Comparison of ENCODE assay signal across 26 mouse cellular contexts in the genomic region with DNA sequence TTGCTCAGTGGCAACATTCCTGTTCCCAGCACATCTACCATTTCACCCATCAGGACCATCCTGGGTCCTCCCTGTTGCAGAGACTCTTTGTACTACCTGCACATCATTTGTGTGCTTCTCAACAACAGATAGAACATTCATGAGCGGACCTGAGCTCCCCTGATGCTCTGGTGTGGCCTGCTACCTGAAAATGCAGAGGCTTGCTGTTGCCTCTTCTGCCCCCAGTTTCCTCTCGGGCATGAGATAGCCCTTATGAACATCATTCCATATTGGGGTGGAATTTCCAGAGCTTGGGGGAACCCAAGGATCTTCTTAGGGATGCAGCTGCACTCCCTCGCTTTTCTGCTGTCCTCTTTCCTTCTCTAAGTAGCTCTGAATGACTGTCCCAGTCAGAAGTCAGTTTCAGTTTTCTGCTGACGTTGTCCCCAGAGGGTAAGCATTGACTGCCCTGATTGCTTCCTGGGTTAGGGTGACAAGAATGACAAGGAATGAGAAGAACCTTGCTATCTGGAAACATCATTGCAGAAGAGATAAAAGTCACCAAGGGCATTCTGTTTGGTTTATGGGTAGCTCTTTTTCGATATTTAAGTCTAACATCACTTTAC.
A peak's percentile ranks its signal among the peaks of the same experiment; 100 is the strongest.
DNase-seq lines count a peak whose midpoint lies in the region; ATAC-seq and TF ChIP-seq lines count a peak whose summit lies in the region.
"Had no signal": no experiment of that assay in that cellular context is flagged by ENCODE, and none has a peak within 500 bp of the region (broad histone marks: within the 10 kb centered on the region; RNA-seq: fewer than 3 reads in every experiment).

No protein-coding gene starts in this region.

- peak; percentile 61 for DNase-seq in heart, adult 11 months
- DNase-seq in heart, adult 18-20 months, result no peak
- no peak for DNase-seq in lung, embryonic 14.5 days
- no peak for DNase-seq in lung, postnatal 14 days
- peak; percentile 83 for DNase-seq in CH12.LX (ENCODE audit: extremely low read depth)
- no peak for DNase-seq in limb, embryonic 11.5 days (ENCODE audit: low spot score)
- DNase-seq in thymus, postnatal 10 days (ENCODE audit: low spot score in 2 of 2), result no peak
- DNase-seq in frontal cortex, postnatal 25 days (ENCODE audit: low spot score in 2 of 2), result no peak
- DNase-seq: adrenal gland, postnatal 10 days; adrenal gland, postnatal 36 days; cerebellum, adult 2 months; cerebellum, adult 9-11 months; cerebellum, postnatal 25 days; gastrocnemius, postnatal 10 days; gastrocnemius, postnatal 36 days; heart, postnatal 10 days; heart, postnatal 36 days had no signal

- in situ Hi-C loops in CH12.LX (cut with MboI; ENCODE audit: low pct_ligation_motif_present, low pct_unique_long_range_greater_than_20kb, low sequenced_read_pairs), result no loop called here

- no peaks in the 10 kb centered on the region for H3K27me3 ChIP-seq in lung, embryonic 14.5 days (ENCODE audit: insufficient read depth, low read length)
- H3K27me3 ChIP-seq in CH12.LX (replicated peaks), result no peaks in the 10 kb centered on the region
- no peaks in the 10 kb centered on the region for H3K27me3 ChIP-seq in limb, embryonic 11.5 days (ENCODE audit: control insufficient read depth, insufficient read depth, low read length)
- H3K27me3 ChIP-seq: embryonic facial prominence, embryonic 13.5 days; forebrain, embryonic 12.5 days; forebrain, embryonic 15.5 days; heart, embryonic 12.5 days; heart, embryonic 15.5 days; Patski had no signal

- no peak overlapping the region for H3K9ac ChIP-seq in lung, embryonic 14.5 days
- no peak overlapping the region for H3K9ac ChIP-seq in CH12.LX (ENCODE audit: insufficient read depth, low read depth)
- H3K9ac ChIP-seq in limb, embryonic 11.5 days (ENCODE audit: low read length), result no peak overlapping the region
- H3K9ac ChIP-seq: embryonic facial prominence, embryonic 13.5 days; forebrain, embryonic 12.5 days; forebrain, embryonic 15.5 days; heart, embryonic 12.5 days; heart, embryonic 15.5 days; hindbrain, embryonic 14.5 days had no signal

- no peak overlapping the region for H3K4me2 ChIP-seq in lung, embryonic 14.5 days
- 0 out of 2 replicates have a peak overlapping the region, but pooled peaks have one; percentile 22 for H3K4me2 ChIP-seq in CH12.LX (ENCODE audit: insufficient read depth, low read depth, poor library complexity, severe bottlenecking)
- H3K4me2 ChIP-seq in limb, embryonic 11.5 days (ENCODE audit: low read depth, severe bottlenecking), result no peak overlapping the region
- H3K4me2 ChIP-seq: embryonic facial prominence, embryonic 13.5 days; forebrain, embryonic 12.5 days; forebrain, embryonic 15.5 days; heart, embryonic 12.5 days; heart, embryonic 15.5 days; hindbrain, embryonic 14.5 days had no signal

- ATAC-seq in lung, embryonic 14.5 days (ENCODE audit: insufficient read depth), result no peak
- no peak for ATAC-seq in limb, embryonic 11.5 days (ENCODE audit: insufficient number of reproducible peaks, low FRiP score, low TSS enrichment, low read depth)
- ATAC-seq: forebrain, embryonic 15.5 days; Patski had no signal

- H3K27ac ChIP-seq in lung, embryonic 14.5 days (ENCODE audit: low read depth), result peak overlapping the region; percentile 78; the same call in 1 of the 2 replicates
- 0 out of 2 replicates have a peak overlapping the region, but pooled peaks have one; percentile 38 for H3K27ac ChIP-seq in CH12.LX (ENCODE audit: insufficient read depth, low read depth)
- H3K27ac ChIP-seq in limb, embryonic 11.5 days (replicated peaks; ENCODE audit: low read depth, low read length), result 0 out of 2 replicates have a peak overlapping the region, but pooled peaks have one; percentile 42
- H3K27ac ChIP-seq: embryonic facial prominence, embryonic 13.5 days; forebrain, embryonic 12.5 days; forebrain, embryonic 15.5 days; heart, embryonic 15.5 days; hindbrain, embryonic 14.5 days had no signal

- TF ChIP-seq EP300 in CH12.LX (IDR thresholded peaks at IDR 0.05; ENCODE audit: low read length), result no peak; the same call in 1 of the 2 replicates

- WGBS in lung, embryonic 14.5 days, result 73% methylated on average over 5 of the region's 5 CpGs
- 74% methylated on average over 5 of the region's 5 CpGs for WGBS in limb, embryonic 11.5 days

- no peak overlapping the region for H3K4me3 ChIP-seq in lung, embryonic 14.5 days (ENCODE audit: low read depth, low read length)
- H3K4me3 ChIP-seq in CH12.LX (replicated peaks in 1 of 3; ENCODE audit: low read depth in 2 of 3, low read length in 2 of 3, poor library complexity in 1 of 3), result no peak overlapping the region
- no peak overlapping the region for H3K4me3 ChIP-seq in limb, embryonic 11.5 days (ENCODE audit: low read depth, low read length)
- H3K4me3 ChIP-seq: embryonic facial prominence, embryonic 13.5 days; erythroblast, embryonic 14.5 days; forebrain, embryonic 12.5 days; forebrain, embryonic 15.5 days; heart, embryonic 12.5 days; heart, embryonic 15.5 days had no signal

- no peak for TF ChIP-seq CTCF in lung, embryonic 14.5 days (IDR thresholded peaks at IDR 0.05; ENCODE audit: low read depth)
- no peak for TF ChIP-seq CTCF in CH12.LX (conservative IDR thresholded peaks at IDR 0.05 in 1 of 2, IDR thresholded peaks at IDR 0.05 in 1 of 2; ENCODE audit: low read depth in 2 of 2, low read length in 2 of 2)

- no peaks in the 10 kb centered on the region for H3K36me3 ChIP-seq in lung, embryonic 14.5 days (ENCODE audit: insufficient read depth)
- peaks cover 0 to 2% of the 10 kb centered on the region in 2 experiments for H3K36me3 ChIP-seq in CH12.LX (replicated peaks in 1 of 2; ENCODE audit: control insufficient read depth in 1 of 2, insufficient read depth in 1 of 2, low read length in 1 of 2)
- no peaks in the 10 kb centered on the region for H3K36me3 ChIP-seq in limb, embryonic 11.5 days (ENCODE audit: control insufficient read depth, insufficient read depth, low read length)
- H3K36me3 ChIP-seq: embryonic facial prominence, embryonic 13.5 days; forebrain, embryonic 12.5 days; forebrain, embryonic 15.5 days; G1E; heart, embryonic 12.5 days; heart, embryonic 15.5 days had no signal

- H3K9me3 ChIP-seq in lung, embryonic 14.5 days (ENCODE audit: low read depth, low read length), result no peaks in the 10 kb centered on the region
- H3K9me3 ChIP-seq in CH12.LX (replicated peaks; ENCODE audit: low read length), result no peaks in the 10 kb centered on the region
- no peaks in the 10 kb centered on the region for H3K9me3 ChIP-seq in limb, embryonic 11.5 days (ENCODE audit: control insufficient read depth, low read length)
- H3K9me3 ChIP-seq: embryonic facial prominence, embryonic 13.5 days; forebrain, embryonic 12.5 days; forebrain, embryonic 15.5 days; G1E; heart, embryonic 12.5 days; heart, embryonic 15.5 days had no signal

- no peaks in the 10 kb centered on the region for H3K79me2 ChIP-seq in CH12.LX (replicated peaks; ENCODE audit: control insufficient read depth, extremely low read depth, insufficient read depth, poor library complexity, severe bottlenecking)

- H3K4me1 ChIP-seq in lung, embryonic 14.5 days (ENCODE audit: insufficient read depth), result peaks cover 29% of the 10 kb centered on the region
- peaks cover 16 to 60% of the 10 kb centered on the region in 2 experiments for H3K4me1 ChIP-seq in CH12.LX (ENCODE audit: control insufficient read depth in 1 of 2, insufficient read depth in 2 of 2)
- peaks cover 17% of the 10 kb centered on the region for H3K4me1 ChIP-seq in limb, embryonic 11.5 days (ENCODE audit: control insufficient read depth, insufficient read depth, low read length)

- TF ChIP-seq RAD21 in CH12.LX (IDR thresholded peaks at IDR 0.05; ENCODE audit: low read depth, low read length), result no peak

- dilution Hi-C loops in CH12.LX (cut with MboI; ENCODE audit: extremely low pct_ligation_motif_present, extremely low pct_unique_long_range_greater_than_20kb, low sequenced_read_pairs), result no loop called here

- peak; percentile 57 for TF ChIP-seq POLR2A in CH12.LX (IDR thresholded peaks at IDR 0.05; ENCODE audit: low read depth, low read length)

TF ChIP-seq in CH12.LX, 34 proteins besides CTCF, POLR2A, EP300 and RAD21:
- peak; percentile 87 for TF ChIP-seq ZMIZ1 (IDR thresholded peaks at IDR 0.05; ENCODE audit: low read depth, low read length)
- TF ChIP-seq GABPA (IDR thresholded peaks at IDR 0.05; ENCODE audit: insufficient replicate concordance, low read depth, low read length), result no peak
- peak; percentile 42 for TF ChIP-seq ETS1 (conservative IDR thresholded peaks at IDR 0.05; ENCODE audit: low read depth, low read length)
- TF ChIP-seq MEF2A (IDR thresholded peaks at IDR 0.05; ENCODE audit: borderline replicate concordance, low read depth, low read length), result peak; percentile 14; the same call in 1 of the 2 replicates
- 0 out of 2 replicates have a peak, but pooled peaks have one; percentile 31 for TF ChIP-seq TCF12 (IDR thresholded peaks at IDR 0.05; ENCODE audit: low read depth, low read length)
- TF ChIP-seq IRF4 (IDR thresholded peaks at IDR 0.05; ENCODE audit: low read depth, low read length), result peak; percentile 67
- TF ChIP-seq MAFK (IDR thresholded peaks at IDR 0.05; ENCODE audit: insufficient replicate concordance, low read length), result peak; percentile 66; the same call in 1 of the 2 replicates
- TF ChIP-seq NRF1 (IDR thresholded peaks at IDR 0.05; ENCODE audit: low read depth, low read length), result no peak
- no peak for TF ChIP-seq POLR2AphosphoS2 (IDR thresholded peaks at IDR 0.05; ENCODE audit: low read depth, low read length)
- peak; percentile 89 for TF ChIP-seq TBP (conservative IDR thresholded peaks at IDR 0.05; ENCODE audit: low read depth, low read length)
TF ChIP-seq in CH12.LX: peak in this region for 7.

Comparison
In these comparisons a context has a peak if more than half of its experiments do, and no peak if none do; other contexts are left out.
1. DNase-seq: peak in heart, adult 11 months (single experiment) and CH12.LX (single experiment); none in heart, adult 18-20 months (0 of 2), lung, embryonic 14.5 days (single experiment), lung, postnatal 14 days (single experiment), limb, embryonic 11.5 days (single experiment), thymus, postnatal 10 days (0 of 2) and frontal cortex, postnatal 25 days (0 of 2).
2. Peak in every context shown above with its lines, with median percentiles within 50 percentile points of each other: H3K27ac ChIP-seq.